Comparison of ENCODE assay signal across 10 mouse cellular contexts in the genomic region with DNA sequence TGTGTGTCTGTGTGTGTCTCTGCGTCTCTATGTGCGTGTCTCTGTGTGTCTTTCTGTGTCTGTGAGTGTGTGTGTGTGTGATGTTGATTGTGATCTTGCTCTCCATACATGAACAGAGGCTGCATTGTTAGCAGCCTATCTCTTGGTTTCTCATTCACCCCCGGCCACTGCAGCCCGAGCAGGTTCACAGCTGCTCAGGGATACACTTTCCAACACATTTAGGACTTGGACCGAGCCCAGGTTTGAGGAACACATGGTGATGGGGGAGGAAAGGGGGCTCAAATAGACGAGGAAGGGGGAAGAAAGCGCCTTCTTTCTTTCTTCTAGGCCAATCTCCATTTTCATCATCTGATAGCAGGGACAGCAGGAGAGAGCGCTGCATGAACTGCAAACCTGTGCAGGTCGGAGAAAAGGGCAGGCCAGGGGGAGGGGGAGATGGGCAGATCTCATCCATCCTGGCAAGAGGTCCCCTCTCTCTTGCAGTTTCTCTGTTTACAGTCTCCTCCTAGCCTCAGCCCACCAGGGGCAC.
DNase-seq lines count a peak whose midpoint lies in the region; ATAC-seq and TF ChIP-seq lines count a peak whose summit lies in the region.
"Had no signal": no experiment of that assay in that cellular context is flagged by ENCODE, and none has a peak within 500 bp of the region (broad histone marks: within the 10 kb centered on the region; RNA-seq: fewer than 3 reads in every experiment).

No protein-coding gene starts in this region.

- no peaks in the 10 kb centered on the region for H3K27me3 ChIP-seq in heart, embryonic 15.5 days
- no peaks in the 10 kb centered on the region for H3K27me3 ChIP-seq in CH12.LX (replicated peaks)
- H3K27me3 ChIP-seq in forebrain, embryonic 12.5 days: no peaks in the 10 kb centered on the region
- H3K27me3 ChIP-seq in limb, embryonic 14.5 days (ENCODE audit: control insufficient read depth, insufficient read depth, low read length): no peaks in the 10 kb centered on the region

- no peak for TF ChIP-seq POLR2A in CH12.LX (IDR thresholded peaks at IDR 0.05; ENCODE audit: low read depth, low read length)
- no peak for TF ChIP-seq POLR2A in limb, embryonic 14.5 days (IDR thresholded peaks at IDR 0.05; ENCODE audit: borderline replicate concordance, extremely low read depth, insufficient read depth, insufficient read length)

- no peak overlapping the region for H3K9ac ChIP-seq in heart, embryonic 15.5 days
- no peak overlapping the region for H3K9ac ChIP-seq in CH12.LX (ENCODE audit: insufficient read depth, low read depth)
- peak overlapping the region; percentile 22; the same call in 1 of the 2 replicates for H3K9ac ChIP-seq in forebrain, embryonic 12.5 days
- no peak overlapping the region for H3K9ac ChIP-seq in limb, embryonic 14.5 days (ENCODE audit: low read depth, low read length, severe bottlenecking)

- TF ChIP-seq EP300 in CH12.LX (IDR thresholded peaks at IDR 0.05; ENCODE audit: low read length): no peak

- no peak for TF ChIP-seq RAD21 in CH12.LX (IDR thresholded peaks at IDR 0.05; ENCODE audit: low read depth, low read length)

- H3K27ac ChIP-seq in heart, embryonic 15.5 days: peak overlapping the region; percentile 84
- H3K27ac ChIP-seq in CH12.LX (ENCODE audit: insufficient read depth, low read depth): no peak overlapping the region
- peak overlapping the region; percentile 1; the same call in 1 of the 2 replicates for H3K27ac ChIP-seq in forebrain, embryonic 12.5 days
- peak overlapping the region; percentile 82 for H3K27ac ChIP-seq in limb, embryonic 14.5 days (replicated peaks; ENCODE audit: low read depth, low read length)

- 49% methylated on average over 9 of the region's 9 CpGs for WGBS in heart, embryonic 15.5 days
- 71% methylated on average over 9 of the region's 9 CpGs for WGBS in forebrain, embryonic 12.5 days
- 41% methylated on average over 9 of the region's 9 CpGs for WGBS in limb, embryonic 14.5 days

- TF ChIP-seq CTCF in CH12.LX (conservative IDR thresholded peaks at IDR 0.05 in 1 of 2, IDR thresholded peaks at IDR 0.05 in 1 of 2; ENCODE audit: low read depth in 2 of 2, low read length in 2 of 2): no peak

- H3K36me3 ChIP-seq in heart, embryonic 15.5 days: no peaks in the 10 kb centered on the region
- H3K36me3 ChIP-seq in CH12.LX (replicated peaks in 1 of 2; ENCODE audit: control insufficient read depth in 1 of 2, insufficient read depth in 1 of 2, low read length in 1 of 2): no peaks in the 10 kb centered on the region
- no peaks in the 10 kb centered on the region for H3K36me3 ChIP-seq in forebrain, embryonic 12.5 days (replicated peaks)
- H3K36me3 ChIP-seq in limb, embryonic 14.5 days (ENCODE audit: control insufficient read depth, insufficient read depth, low read length): no peaks in the 10 kb centered on the region

- ATAC-seq in heart, embryonic 15.5 days (replicated peaks; ENCODE audit: insufficient number of reproducible peaks, insufficient read depth, low FRiP score, low read depth): no peak
- ATAC-seq in forebrain, embryonic 12.5 days (ENCODE audit: low FRiP score): no peak
- peak; percentile 73 for ATAC-seq in limb, embryonic 14.5 days (ENCODE audit: low FRiP score, low read depth)

- dilution Hi-C loops in CH12.LX (cut with MboI; ENCODE audit: extremely low pct_ligation_motif_present, extremely low pct_unique_long_range_greater_than_20kb, low sequenced_read_pairs): no loop called here

- in situ Hi-C loops in CH12.LX (cut with MboI; ENCODE audit: low pct_ligation_motif_present, low pct_unique_long_range_greater_than_20kb, low sequenced_read_pairs): no loop called here

- no peaks in the 10 kb centered on the region for H3K79me2 ChIP-seq in CH12.LX (replicated peaks; ENCODE audit: control insufficient read depth, extremely low read depth, insufficient read depth, poor library complexity, severe bottlenecking)

- peaks cover 73% of the 10 kb centered on the region for H3K4me1 ChIP-seq in heart, embryonic 15.5 days (replicated peaks)
- H3K4me1 ChIP-seq in CH12.LX (ENCODE audit: control insufficient read depth in 1 of 2, insufficient read depth in 2 of 2): peaks cover 35 to 79% of the 10 kb centered on the region in 2 experiments
- H3K4me1 ChIP-seq in forebrain, embryonic 12.5 days: peaks cover 45% of the 10 kb centered on the region
- H3K4me1 ChIP-seq in limb, embryonic 14.5 days (ENCODE audit: control insufficient read depth, insufficient read depth, low read length): peaks cover 71% of the 10 kb centered on the region

- no peak overlapping the region for H3K4me3 ChIP-seq in heart, embryonic 15.5 days
- H3K4me3 ChIP-seq in CH12.LX (replicated peaks in 1 of 3; ENCODE audit: low read depth in 2 of 3, low read length in 2 of 3, poor library complexity in 1 of 3): no peak overlapping the region
- no peak overlapping the region for H3K4me3 ChIP-seq in forebrain, embryonic 12.5 days (replicated peaks)
- H3K4me3 ChIP-seq in limb, embryonic 14.5 days (replicated peaks; ENCODE audit: low read length): no peak overlapping the region

- no peak for DNase-seq in heart, postnatal 4 days
- no peak for DNase-seq in CH12.LX (ENCODE audit: extremely low read depth)
- DNase-seq in limb, embryonic 14.5 days (ENCODE audit: low spot score): peak; percentile 64
- DNase-seq in adrenal gland, postnatal 25 days: no peak
- no peak for DNase-seq in adrenal gland, adult 8-10 months
- DNase-seq in left cerebral cortex, postnatal 14 days (ENCODE audit: low spot score in 2 of 2): no peak
- DNase-seq: adrenal gland, postnatal 36 days; kidney, postnatal 4 days had no signal

- intact Hi-C loops in left cerebral cortex, postnatal 14 days (cut with DNase I): no loop called here

- no peaks in the 10 kb centered on the region for H3K9me3 ChIP-seq in heart, embryonic 15.5 days (replicated peaks)
- no peaks in the 10 kb centered on the region for H3K9me3 ChIP-seq in CH12.LX (replicated peaks; ENCODE audit: low read length)
- no peaks in the 10 kb centered on the region for H3K9me3 ChIP-seq in forebrain, embryonic 12.5 days
- H3K9me3 ChIP-seq in limb, embryonic 14.5 days (ENCODE audit: control insufficient read depth, low read length): no peaks in the 10 kb centered on the region

- H3K4me2 ChIP-seq in heart, embryonic 15.5 days: no peak overlapping the region
- H3K4me2 ChIP-seq in CH12.LX (ENCODE audit: insufficient read depth, low read depth, poor library complexity, severe bottlenecking): no peak overlapping the region
- H3K4me2 ChIP-seq in forebrain, embryonic 12.5 days: no peak overlapping the region
- H3K4me2 ChIP-seq in limb, embryonic 14.5 days (replicated peaks; ENCODE audit: low read depth, low read length, severe bottlenecking): no peak overlapping the region

TF ChIP-seq in CH12.LX, 34 proteins besides CTCF, POLR2A, EP300 and RAD21:
- peak; percentile 8; the same call in 1 of the 2 replicates for TF ChIP-seq SMC3 (IDR thresholded peaks at IDR 0.05; ENCODE audit: low read depth, low read length)
- TF ChIP-seq ZKSCAN1 (IDR thresholded peaks at IDR 0.05; ENCODE audit: borderline replicate concordance, low read depth, low read length): no peak
- no peak for TF ChIP-seq RCOR1 (conservative IDR thresholded peaks at IDR 0.05; ENCODE audit: low read depth, low read length)
- no peak for TF ChIP-seq MEF2A (IDR thresholded peaks at IDR 0.05; ENCODE audit: borderline replicate concordance, low read depth, low read length)
- TF ChIP-seq MAX (IDR thresholded peaks at IDR 0.05; ENCODE audit: low read length): no peak
